Mouse (Mus musculus) hindbrain, postnatal 0 days (tissue): Measurements from ENCODE around the gene Rnf212b. TPM values are rescaled to one million over a fixed set of nuclear protein-coding genes. Genes with fewer than 3 reads are reported as not detected.
"Not testable (repeated sequence)": the region's sequence is repeated elsewhere in the genome, so short reads cannot be mapped to it uniquely, and the experiment has no call there.

Experiments
- ATAC-seq: fragments of 200-750 bp; cut with Nextera tagmentation; 2 replicates; pipeline ENCODE4 v1.8.0; 2017; ENCODE audit warnings: mild to moderate bottlenecking, moderate TSS enrichment, moderate library complexity
- DNase-seq: peaks from one replicate; pipeline ENCODE4 v3.0.0-alpha.2; 2015; ENCODE audit warnings: low spot score
- H3K27ac ChIP-seq: fragments of 300-500 bp; sonication (generic); 2 replicates; pipeline ENCODE4 v1.5.1; 2014; ENCODE audit warnings: mild to moderate bottlenecking
- H3K27me3 ChIP-seq: fragments of 300-500 bp; sonication (generic); 2 replicates; pipeline ENCODE4 v1.6.1; 2014; ENCODE audit warnings: low read length, mixed read lengths; ENCODE audit not compliant: insufficient read depth
- H3K36me3 ChIP-seq: fragments of 300-500 bp; sonication (generic); 2 replicates; pipeline ENCODE4 v1.6.1; 2014; ENCODE audit warnings: low read length, mixed read lengths; ENCODE audit not compliant: insufficient read depth
- H3K4me1 ChIP-seq: fragments of 300-500 bp; sonication (generic); 2 replicates; pipeline ENCODE4 v1.6.1; 2014; ENCODE audit warnings: antibody characterized with exemption, low read length, mixed read lengths; ENCODE audit not compliant: insufficient read depth
- H3K4me2 ChIP-seq: fragments of 300-500 bp; sonication (generic); 2 replicates; pipeline ENCODE4 v1.6.1; 2014; ENCODE audit warnings: low read depth, mild to moderate bottlenecking, low read length, moderate library complexity, mixed read lengths
- H3K4me3 ChIP-seq: fragments of 300-500 bp; sonication (generic); 2 replicates; pipeline ENCODE4 v1.5.1; 2014; ENCODE audit warnings: low read length
- H3K9ac ChIP-seq: fragments of 300-500 bp; sonication (generic); replicated peaks from 2 replicates; pipeline ENCODE4 v1.6.1; 2014; ENCODE audit warnings: mild to moderate bottlenecking, low read length, moderate library complexity, mixed read lengths
- H3K9me3 ChIP-seq: fragments of 300-500 bp; sonication (generic); 2 replicates; pipeline ENCODE4 v1.6.1; 2016; ENCODE audit warnings: low read length, mixed read lengths
- CTCF ChIP-seq: IDR thresholded peaks from 2 replicates; pipeline ENCODE4 v1.5.1; 2016; ENCODE audit warnings: antibody characterized with exemption, control low read depth, low read depth
- WGBS: fragments of 180-500 bp; shearing (Covaris S2); extraction: QIAGEN DNeasy Blood & Tissue Kit; methylation state at CpG from one replicate; pipeline ENCODE4 v1.1.7; 2014; 5-methylcytosine and 5-hydroxymethylcytosine counted together
- polyA plus RNA-seq: library from polyadenylated mRNA; unstranded; fragments of >200 nt; fragmentation: Nextera tagmentation; extraction: Ambion mirVana; gene quantifications from 2 replicates; pipeline ENCODE4 v1.2.1, GENCODE M21; 2015
- total RNA-seq: library from RNA; depleted of rRNA; stranded (reverse); fragments of >200 nt; gene quantifications from 2 replicates; pipeline ENCODE4 v1.2.3, GENCODE M21; 2014; rRNA removed

The Rnf212b gene
- total RNA-seq, result not detected in 2 replicates
- polyA plus RNA-seq, result not detected in 2 replicates

GRCm38 (mm10) chr14:54813991-54814390 lies at the start of gene Rnf212b:
TSS of gene Rnf212b (plus strand) at chr14:54814141.
- Histone ChIP-seq H3K4me2 (no peak within 1 kb of the TSS), H3K4me3 (no peak within 1 kb of the TSS), H3K4me1 (no peaks in the 10 kb centered on the region), H3K27ac (no peak within 1 kb of the TSS), H3K27me3 (no peaks in the 10 kb centered on the region), H3K9ac (no peak within 1 kb of the TSS), H3K36me3 (no peaks in the 10 kb centered on the region), H3K9me3 (no peaks in the 10 kb centered on the region)
- 83% methylated on average over 29 of the region's 29 CpGs for WGBS
- DNase-seq, result no peak
- no peak for TF ChIP-seq CTCF
- ATAC-seq, result no peak

- not testable (repeated sequence) for ATAC-seq, H3K4me1 ChIP-seq, DNase-seq, H3K4me3 ChIP-seq, H3K27me3 ChIP-seq, H3K9me3 ChIP-seq, H3K4me2 ChIP-seq, H3K27ac ChIP-seq, H3K9ac ChIP-seq, H3K36me3 ChIP-seq
- 89% methylated on average over 4 of the region's 7 CpGs for WGBS
Observed at GRCm38 (mm10) chr14:54766937-54767336, 47.0 kb upstream of the Rnf212b start.

GRCm38 (mm10) chr14:54768314-54769067 lies 45.5 kb upstream of the Rnf212b start:
- DNase-seq (no peak), ATAC-seq (no peak)
- H3K4me3 ChIP-seq, result no peak overlapping the region
- no peak overlapping the region for H3K9ac ChIP-seq
- no peak overlapping the region for H3K27ac ChIP-seq
- H3K4me1 ChIP-seq, result no peaks in the 10 kb centered on the region
- no peaks in the 10 kb centered on the region for H3K36me3 ChIP-seq
- WGBS, result 91% methylated on average over 10 of the region's 10 CpGs
- TF ChIP-seq CTCF, result no peak
- no peaks in the 10 kb centered on the region for H3K27me3 ChIP-seq
- no peak overlapping the region for H3K4me2 ChIP-seq
- H3K9me3 ChIP-seq, result no peaks in the 10 kb centered on the region

- Histone ChIP-seq H3K4me3 (no peak overlapping the region), H3K4me1 (no peaks in the 10 kb centered on the region), H3K27me3 (no peaks in the 10 kb centered on the region), H3K36me3 (no peaks in the 10 kb centered on the region), H3K9ac (no peak overlapping the region), H3K4me2 (no peak overlapping the region), H3K9me3 (no peaks in the 10 kb centered on the region), H3K27ac (no peak overlapping the region)
- ATAC-seq (no peak), DNase-seq (no peak)
- WGBS, result 97% methylated on average over 5 of the region's 5 CpGs
- TF ChIP-seq CTCF, result no peak
Observed at GRCm38 (mm10) chr14:54769068-54769425, 44.9 kb upstream of the Rnf212b start.

- no peaks in the 10 kb centered on the region for H3K27me3 ChIP-seq
- H3K9ac ChIP-seq, result no peak overlapping the region
- ATAC-seq (no peak), DNase-seq (no peak)
- WGBS, result 95% methylated on average over 5 of the region's 5 CpGs
- no peaks in the 10 kb centered on the region for H3K4me1 ChIP-seq
- H3K36me3 ChIP-seq, result no peaks in the 10 kb centered on the region
- no peak overlapping the region for H3K4me3 ChIP-seq
- H3K4me2 ChIP-seq, result no peak overlapping the region
- no peaks in the 10 kb centered on the region for H3K9me3 ChIP-seq
- no peak for TF ChIP-seq CTCF
- no peak overlapping the region for H3K27ac ChIP-seq
Observed at GRCm38 (mm10) chr14:54770373-54770772, 43.6 kb upstream of the Rnf212b start.

GRCm38 (mm10) chr14:54772333-54772856 lies 41.5 kb upstream of the Rnf212b start:
- no peaks in the 10 kb centered on the region for H3K27me3 ChIP-seq
- 0 out of 2 replicates have a peak overlapping the region, but pooled peaks have one; percentile 11 for H3K4me2 ChIP-seq
- peak; percentile 52 for DNase-seq
- no peak overlapping the region for H3K4me3 ChIP-seq
- H3K9ac ChIP-seq, result no peak overlapping the region
- peak; percentile 88 for ATAC-seq
- H3K27ac ChIP-seq, result peak overlapping the region; percentile 74
- no peaks in the 10 kb centered on the region for H3K4me1 ChIP-seq
- H3K9me3 ChIP-seq, result no peaks in the 10 kb centered on the region
- no peak for TF ChIP-seq CTCF
- WGBS, result 61% methylated on average over 20 of the region's 20 CpGs
- no peaks in the 10 kb centered on the region for H3K36me3 ChIP-seq

GRCm38 (mm10) chr14:54775534-54776041 lies 38.4 kb upstream of the Rnf212b start:
- no peaks in the 10 kb centered on the region for H3K9me3 ChIP-seq
- H3K27me3 ChIP-seq, result no peaks in the 10 kb centered on the region
- 0 out of 2 replicates have a peak, but pooled peaks cover 5% of the 10 kb centered on the region for H3K4me1 ChIP-seq
- no peak overlapping the region for H3K4me3 ChIP-seq
- no peaks in the 10 kb centered on the region for H3K36me3 ChIP-seq
- ATAC-seq, result no peak
- TF ChIP-seq CTCF, result no peak
- H3K9ac ChIP-seq, result no peak overlapping the region
- 80% methylated on average over 7 of the region's 7 CpGs for WGBS
- no peak for DNase-seq
- H3K4me2 ChIP-seq, result no peak overlapping the region
- no peak overlapping the region for H3K27ac ChIP-seq
